Mouse (Mus musculus) fibroblast of lung, adult 2 months (primary cell): ENCODE measurements around the gene Dpysl5.

ENCODE experiments used
- DNase-seq: peaks from one replicate; pipeline ENCODE4 v3.0.0-alpha.2; 2011; ENCODE audit warnings: low read depth

Gene Dpysl5

DNA sequence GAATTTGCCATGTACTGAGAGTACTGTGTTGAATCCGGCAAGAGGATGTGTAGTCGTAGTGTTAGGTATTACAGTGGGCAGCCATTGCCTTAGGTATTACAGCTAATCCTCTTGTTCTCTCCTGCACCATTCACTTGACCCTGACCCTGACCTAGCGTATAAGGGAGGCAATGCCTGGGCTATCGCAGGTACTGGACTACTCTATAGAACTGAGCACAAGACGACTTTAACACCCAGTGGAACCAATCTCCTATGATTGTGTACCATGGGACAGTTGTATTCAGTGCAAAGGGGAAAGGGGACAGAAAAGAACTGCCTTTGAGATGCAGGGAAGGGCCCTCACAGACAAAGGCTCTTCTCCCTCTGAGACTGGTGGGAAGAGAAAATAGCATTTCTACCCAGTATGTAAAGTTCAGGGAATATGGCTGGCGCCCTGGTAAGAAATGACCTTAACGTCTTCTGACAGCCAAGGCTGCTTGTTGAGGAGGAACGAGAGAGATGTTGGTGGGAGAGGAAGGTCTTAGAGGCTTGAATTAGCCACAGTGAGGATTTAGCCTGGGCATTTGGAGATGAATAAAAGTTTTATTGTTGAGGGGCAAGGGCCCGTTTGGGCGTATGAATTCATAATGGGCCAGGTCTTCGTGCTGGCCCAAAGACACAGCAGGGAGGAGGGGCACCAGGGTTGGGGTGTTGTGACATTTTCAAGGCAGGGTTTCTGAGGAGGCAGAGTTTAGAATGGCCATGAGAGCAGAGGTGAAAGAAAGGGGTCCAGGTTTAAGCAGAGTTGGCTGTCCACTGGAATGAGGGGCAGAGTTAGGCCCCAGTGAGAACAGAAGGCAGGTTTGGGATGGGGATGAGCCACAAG, 113.0 kb downstream of the Dpysl5 start:
- no peak for DNase-seq

DNA sequence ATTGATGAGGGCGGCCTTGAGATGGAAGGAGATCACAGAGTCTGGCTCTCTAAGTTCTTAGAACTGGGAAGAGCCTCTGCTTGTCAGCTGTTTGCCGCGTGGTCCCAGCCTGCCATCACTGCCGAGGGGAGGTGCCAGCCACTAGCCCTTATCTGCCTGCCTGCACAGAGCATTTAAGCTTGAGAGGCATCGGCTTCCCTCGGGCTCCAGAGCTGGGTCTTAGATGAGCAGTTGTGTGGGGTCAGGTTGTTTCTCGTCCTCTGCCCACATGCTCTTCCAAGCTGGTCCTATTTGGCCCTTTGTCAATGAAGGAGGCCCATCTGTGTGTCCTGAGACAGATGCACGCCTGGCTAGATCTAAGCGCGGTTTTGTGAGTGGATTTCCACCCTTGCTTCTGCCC, 113.8 kb downstream of the Dpysl5 start:
- DNase-seq = no peak

DNA sequence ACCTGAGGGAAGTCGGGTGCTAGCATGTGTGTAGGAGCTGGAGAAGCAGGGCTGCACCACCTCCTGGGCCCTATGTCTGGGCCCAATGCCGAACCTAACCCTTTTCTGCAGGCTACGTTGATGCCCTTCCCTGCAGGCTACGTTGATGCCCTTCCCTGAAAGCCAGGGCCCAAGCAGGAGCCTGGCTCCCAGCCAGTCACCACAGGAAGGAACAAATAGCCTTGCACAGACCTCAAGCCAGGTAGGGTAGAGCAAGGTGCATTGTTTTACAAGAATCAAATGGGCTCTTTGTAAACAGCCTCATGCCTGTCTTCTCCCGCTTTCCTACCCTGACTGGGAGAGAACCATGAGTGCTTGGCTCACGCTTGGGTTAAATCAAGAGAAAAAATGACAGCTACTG, 114.5 kb downstream of the Dpysl5 start:
- no peak for DNase-seq

DNA sequence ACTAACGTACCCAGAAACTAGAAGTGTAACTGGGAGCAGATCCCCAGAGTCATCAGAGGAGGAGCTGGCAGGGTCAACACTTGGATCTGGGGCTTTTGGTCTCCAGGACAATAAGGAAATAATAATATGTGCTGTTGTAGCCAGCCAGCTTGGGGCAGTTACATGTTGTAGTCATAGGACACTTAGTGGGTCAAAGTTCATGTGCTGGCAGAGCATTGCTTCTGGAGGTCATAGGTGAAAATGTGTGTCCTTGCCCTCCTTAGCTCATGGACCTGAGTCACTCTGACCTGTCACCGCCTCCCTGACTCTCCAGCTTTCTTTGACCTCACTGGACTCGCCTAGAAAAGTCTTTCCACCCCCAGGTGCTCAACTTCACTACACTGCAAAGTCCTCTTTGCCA, 122.1 kb downstream of the Dpysl5 start:
- no peak for DNase-seq

DNA sequence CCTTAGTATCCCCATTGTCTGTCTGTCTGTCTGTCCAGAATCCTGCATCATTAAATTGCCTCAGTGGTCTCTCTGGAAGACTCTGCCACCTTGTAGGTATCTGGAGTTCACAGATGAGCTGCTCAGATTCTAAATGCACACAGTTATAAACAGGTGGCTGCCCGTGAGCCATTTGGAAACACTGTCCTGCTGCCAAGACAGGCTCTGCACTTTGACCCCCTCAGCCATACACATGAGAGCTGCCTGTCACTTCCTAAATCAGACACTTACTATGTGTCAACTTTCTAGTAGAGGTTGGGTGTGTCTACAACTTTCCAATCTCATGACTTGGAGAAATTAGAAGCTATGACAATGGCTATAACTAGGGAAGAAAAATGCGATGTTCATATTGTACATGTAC, 128.4 kb downstream of the Dpysl5 start:
- DNase-seq = no peak

DNA sequence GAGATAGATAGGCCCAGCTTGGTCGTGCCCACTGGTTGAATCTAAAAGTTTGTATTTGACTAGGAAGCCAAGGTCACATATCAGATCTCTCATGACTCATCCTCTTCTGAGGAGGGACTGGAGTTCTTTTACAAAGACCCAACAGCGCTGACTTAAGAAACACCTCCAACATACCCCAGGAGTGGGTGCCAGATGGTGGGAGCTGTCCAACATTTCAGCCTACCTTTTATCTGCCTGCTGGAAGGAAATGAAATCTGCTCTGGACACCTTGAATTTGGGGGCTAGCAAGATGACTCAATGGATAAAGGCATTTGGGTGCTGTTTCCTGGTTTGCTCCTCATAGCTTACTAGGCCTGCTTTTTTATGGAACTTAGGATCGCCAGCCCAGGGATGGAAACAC, 130.5 kb downstream of the Dpysl5 start:
- no peak for DNase-seq
